In the genomic region with DNA sequence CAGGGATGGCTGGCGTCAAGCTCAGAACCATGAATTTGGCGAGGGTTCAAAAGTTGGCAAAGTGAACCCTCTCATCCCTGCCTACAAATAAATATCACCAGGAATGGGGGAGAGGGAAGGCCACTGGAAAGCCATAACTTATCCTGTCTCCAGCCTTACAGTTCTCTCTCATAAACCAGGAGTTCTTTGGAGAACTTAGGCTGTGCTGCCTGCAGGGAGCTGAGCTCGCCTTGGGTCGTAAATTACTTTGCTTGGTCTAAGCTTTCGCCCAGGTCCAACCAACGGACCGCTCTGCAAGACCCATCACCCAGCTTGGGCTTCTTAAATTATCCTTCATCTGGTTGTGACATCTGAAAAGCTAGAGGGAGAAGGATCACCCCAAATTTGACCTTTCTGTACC, we compare ENCODE assay signal across 16 mouse cellular contexts.
DNase-seq lines count a peak whose midpoint lies in the region; ATAC-seq and TF ChIP-seq lines count a peak whose summit lies in the region.
"Had no signal": no experiment of that assay in that cellular context is flagged by ENCODE, and none has a peak within 500 bp of the region (broad histone marks: within the 10 kb centered on the region; RNA-seq: fewer than 3 reads in every experiment).

No protein-coding gene starts in this region.

- H3K36me3 ChIP-seq in heart, embryonic 14.5 days (ENCODE audit: control insufficient read depth, insufficient read depth, low read length): no peaks in the 10 kb centered on the region
- H3K36me3 ChIP-seq in heart, adult 2 months (ENCODE audit: control insufficient read depth, insufficient read depth, low read length): no peaks in the 10 kb centered on the region
- H3K36me3 ChIP-seq in neural tube, embryonic 13.5 days: no peaks in the 10 kb centered on the region
- no peaks in the 10 kb centered on the region for H3K36me3 ChIP-seq in neural tube, embryonic 15.5 days
- no peaks in the 10 kb centered on the region for H3K36me3 ChIP-seq in embryonic facial prominence, embryonic 15.5 days
- H3K36me3 ChIP-seq: limb, embryonic 12.5 days had no signal

- intact Hi-C loops in heart, adult 2 months (cut with DNase I): loop anchor here (2.0 kb wide), 1 partner anchor 25 kb away; no protein-coding TSS in a partner anchor

- no peak for TF ChIP-seq POLR2A in heart, adult 2 months (IDR thresholded peaks at IDR 0.05; ENCODE audit: insufficient read depth, low read depth, low read length)

- H3K79me2 ChIP-seq in heart, adult 2 months (replicated peaks; ENCODE audit: control insufficient read depth, insufficient read depth, low read length): no peaks in the 10 kb centered on the region

- no peak overlapping the region for H3K4me3 ChIP-seq in heart, embryonic 14.5 days (ENCODE audit: control insufficient read depth in 1 of 2, insufficient read depth in 1 of 2, low read depth in 1 of 2, low read length in 2 of 2)
- H3K4me3 ChIP-seq in heart, adult 2 months: no peak overlapping the region
- no peak overlapping the region for H3K4me3 ChIP-seq in neural tube, embryonic 13.5 days
- no peak overlapping the region for H3K4me3 ChIP-seq in neural tube, embryonic 15.5 days (replicated peaks)
- H3K4me3 ChIP-seq in embryonic facial prominence, embryonic 15.5 days (replicated peaks): no peak overlapping the region
- H3K4me3 ChIP-seq: limb, embryonic 12.5 days had no signal

- no peaks in the 10 kb centered on the region for H3K9me3 ChIP-seq in heart, embryonic 14.5 days (ENCODE audit: control insufficient read depth, low read length)
- no peaks in the 10 kb centered on the region for H3K9me3 ChIP-seq in neural tube, embryonic 13.5 days
- H3K9me3 ChIP-seq in neural tube, embryonic 15.5 days (replicated peaks): no peaks in the 10 kb centered on the region
- H3K9me3 ChIP-seq in embryonic facial prominence, embryonic 15.5 days (replicated peaks): no peaks in the 10 kb centered on the region
- H3K9me3 ChIP-seq: limb, embryonic 12.5 days had no signal

- no peak for TF ChIP-seq EP300 in heart, adult 2 months (IDR thresholded peaks at IDR 0.05; ENCODE audit: insufficient read depth, low read depth, low read length)

- no peak for ATAC-seq in heart, embryonic 14.5 days (ENCODE audit: insufficient number of reproducible peaks, insufficient read depth, low FRiP score, low read depth)
- peak; percentile 63; the same call in 1 of the 2 replicates for ATAC-seq in neural tube, embryonic 13.5 days (ENCODE audit: low read depth)
- ATAC-seq in neural tube, embryonic 15.5 days (ENCODE audit: low FRiP score): no peak
- ATAC-seq in embryonic facial prominence, embryonic 15.5 days (ENCODE audit: insufficient number of reproducible peaks, low FRiP score, low TSS enrichment, low read depth): no peak
- no peak for ATAC-seq in monocyte, adult 5-6 weeks (replicated peaks; ENCODE audit: insufficient number of reproducible peaks, low FRiP score, low TSS enrichment, poor library complexity, severe bottlenecking)
- ATAC-seq: forebrain, embryonic 14.5 days; hindbrain, embryonic 16.5 days had no signal

- no peak overlapping the region for H3K4me2 ChIP-seq in heart, embryonic 14.5 days (ENCODE audit: low read length)
- H3K4me2 ChIP-seq in neural tube, embryonic 13.5 days: no peak overlapping the region
- H3K4me2 ChIP-seq in neural tube, embryonic 15.5 days: no peak overlapping the region
- H3K4me2 ChIP-seq in embryonic facial prominence, embryonic 15.5 days (replicated peaks): no peak overlapping the region
- H3K4me2 ChIP-seq: limb, embryonic 12.5 days had no signal

- peaks cover 3 to 6% of the 10 kb centered on the region in 2 experiments; a peak in 3 of 4 replicates for H3K4me1 ChIP-seq in heart, embryonic 14.5 days (ENCODE audit: control insufficient read depth in 2 of 2, insufficient read depth in 2 of 2, low read length in 2 of 2)
- H3K4me1 ChIP-seq in heart, adult 2 months (ENCODE audit: control insufficient read depth, insufficient read depth, low read length): peaks cover 8% of the 10 kb centered on the region
- H3K4me1 ChIP-seq in neural tube, embryonic 13.5 days (replicated peaks): peaks cover 22% of the 10 kb centered on the region
- peaks cover 13% of the 10 kb centered on the region for H3K4me1 ChIP-seq in neural tube, embryonic 15.5 days
- peaks cover 22% of the 10 kb centered on the region for H3K4me1 ChIP-seq in embryonic facial prominence, embryonic 15.5 days

- no peak for DNase-seq in heart, adult 2 months
- DNase-seq in frontal cortex, postnatal 25 days (ENCODE audit: low spot score in 2 of 2): no peak
- DNase-seq: adrenal gland, postnatal 25 days; cerebellum, adult 18-20 months; cerebellum, postnatal 36 days; kidney, adult 8-10 months; right cerebral cortex, postnatal 4 days; thymus, adult 18-20 months had no signal

- H3K9ac ChIP-seq in heart, embryonic 14.5 days (ENCODE audit: low read length): no peak overlapping the region
- H3K9ac ChIP-seq in heart, adult 2 months (ENCODE audit: low read depth, low read length): no peak overlapping the region
- H3K9ac ChIP-seq in neural tube, embryonic 13.5 days: no peak overlapping the region
- no peak overlapping the region for H3K9ac ChIP-seq in neural tube, embryonic 15.5 days (replicated peaks)
- no peak overlapping the region for H3K9ac ChIP-seq in embryonic facial prominence, embryonic 15.5 days
- H3K9ac ChIP-seq: limb, embryonic 12.5 days had no signal

- peak overlapping the region; percentile 33 to 45; a peak in 3 of 4 replicates for H3K27ac ChIP-seq in heart, embryonic 14.5 days (replicated peaks in 1 of 2; ENCODE audit: control insufficient read depth in 1 of 2, insufficient read depth in 1 of 2, low read depth in 2 of 2, low read length in 2 of 2)
- no peak overlapping the region for H3K27ac ChIP-seq in heart, adult 2 months
- H3K27ac ChIP-seq in neural tube, embryonic 13.5 days (replicated peaks): no peak overlapping the region
- H3K27ac ChIP-seq in neural tube, embryonic 15.5 days (replicated peaks): no peak overlapping the region
- peak overlapping the region; percentile 65 for H3K27ac ChIP-seq in embryonic facial prominence, embryonic 15.5 days (replicated peaks)
- H3K27ac ChIP-seq: limb, embryonic 12.5 days had no signal

- WGBS in heart, embryonic 14.5 days: 78% methylated on average over 7 of the region's 7 CpGs
- WGBS in heart, adult 2 months: 71% methylated on average over 7 of the region's 7 CpGs
- WGBS in neural tube, embryonic 13.5 days: 28% methylated on average over 7 of the region's 7 CpGs
- WGBS in neural tube, embryonic 15.5 days: 31% methylated on average over 7 of the region's 7 CpGs
- 76% methylated on average over 7 of the region's 7 CpGs for WGBS in embryonic facial prominence, embryonic 15.5 days

- H3K27me3 ChIP-seq in heart, embryonic 14.5 days (ENCODE audit: control insufficient read depth, insufficient read depth, low read length): no peaks in the 10 kb centered on the region
- no peaks in the 10 kb centered on the region for H3K27me3 ChIP-seq in heart, adult 2 months (ENCODE audit: control insufficient read depth, insufficient read depth, low read length)
- H3K27me3 ChIP-seq in neural tube, embryonic 13.5 days: no peaks in the 10 kb centered on the region
- H3K27me3 ChIP-seq in neural tube, embryonic 15.5 days (replicated peaks): no peaks in the 10 kb centered on the region
- no peaks in the 10 kb centered on the region for H3K27me3 ChIP-seq in embryonic facial prominence, embryonic 15.5 days
- H3K27me3 ChIP-seq: limb, embryonic 12.5 days had no signal

- no peak for TF ChIP-seq CTCF in heart, adult 2 months (IDR thresholded peaks at IDR 0.05)

Comparison
In these comparisons a context has a peak if more than half of its experiments do, and no peak if none do; other contexts are left out.
1. H3K27ac ChIP-seq: peak in heart, embryonic 14.5 days (2 of 2) and embryonic facial prominence, embryonic 15.5 days (single experiment); none in heart, adult 2 months (single experiment), neural tube, embryonic 13.5 days (single experiment) and neural tube, embryonic 15.5 days (single experiment).